In genomic region chr17:37283360-37283759, GRCm38 (mm10) we compare ENCODE assay signal across 52 mouse cellular contexts. TPM values are rescaled to one million over a fixed set of nuclear protein-coding genes. Genes with fewer than 3 reads are reported as not detected.
"Had no signal": no experiment of that assay in that cellular context is flagged by ENCODE, and none has a peak within 500 bp of the region (broad histone marks: within the 10 kb centered on the region; RNA-seq: fewer than 3 reads in every experiment).

Olfr99 (minus strand) TSS chr17:37283460.

- H3K27me3 ChIP-seq: heart, embryonic 12.5 days; heart, embryonic 13.5 days; heart, embryonic 15.5 days; hindbrain, embryonic 12.5 days; hindbrain, embryonic 13.5 days; hindbrain, embryonic 15.5 days; intestine, embryonic 15.5 days; kidney, embryonic 15.5 days had no signal

- H3K9me3 ChIP-seq: heart, embryonic 10.5 days; heart, embryonic 12.5 days; heart, embryonic 13.5 days; heart, embryonic 15.5 days; hindbrain, embryonic 10.5 days; hindbrain, embryonic 12.5 days; hindbrain, embryonic 13.5 days; hindbrain, embryonic 15.5 days; intestine, embryonic 15.5 days; kidney, embryonic 15.5 days had no signal

- H3K4me2 ChIP-seq: heart, embryonic 12.5 days; heart, embryonic 13.5 days; heart, embryonic 15.5 days; hindbrain, embryonic 12.5 days; hindbrain, embryonic 13.5 days; hindbrain, embryonic 14.5 days; hindbrain, embryonic 15.5 days; intestine, embryonic 15.5 days; kidney, embryonic 15.5 days had no signal

- H3K4me1 ChIP-seq: heart, embryonic 10.5 days; heart, embryonic 12.5 days; heart, embryonic 13.5 days; heart, embryonic 15.5 days; hindbrain, embryonic 10.5 days; hindbrain, embryonic 12.5 days; hindbrain, embryonic 13.5 days; hindbrain, embryonic 15.5 days; intestine, embryonic 15.5 days; kidney, embryonic 15.5 days had no signal

- DNase-seq: heart, postnatal 10 days; heart, postnatal 14 days; heart, postnatal 36 days; heart, postnatal 4 days; kidney, adult 11 months; kidney, adult 18-20 months; kidney, adult 2 months; kidney, adult 8-10 months; kidney, adult 9 months; kidney, postnatal 10 days; kidney, postnatal 14 days; kidney, postnatal 25 days; kidney, postnatal 36 days; kidney, postnatal 4 days; layer of hippocampus, adult 9-11 months; layer of hippocampus, postnatal 36 days had no signal

- H3K9ac ChIP-seq: heart, embryonic 12.5 days; heart, embryonic 13.5 days; heart, embryonic 15.5 days; hindbrain, embryonic 12.5 days; hindbrain, embryonic 13.5 days; hindbrain, embryonic 14.5 days; hindbrain, embryonic 15.5 days; intestine, embryonic 15.5 days; kidney, embryonic 15.5 days had no signal

- H3K36me3 ChIP-seq: heart, embryonic 10.5 days; heart, embryonic 12.5 days; heart, embryonic 13.5 days; heart, embryonic 15.5 days; hindbrain, embryonic 10.5 days; hindbrain, embryonic 12.5 days; hindbrain, embryonic 13.5 days; hindbrain, embryonic 15.5 days; intestine, embryonic 15.5 days; kidney, embryonic 15.5 days had no signal

- ATAC-seq: hindbrain, embryonic 16.5 days; hindbrain, postnatal 0 days; inflammation-experienced regulatory T-cells, adult 6 months; intestine, embryonic 15.5 days; intestine, embryonic 16.5 days; intestine, postnatal 0 days had no signal

- H3K27ac ChIP-seq: heart, embryonic 10.5 days; heart, embryonic 13.5 days; heart, embryonic 15.5 days; hindbrain, embryonic 10.5 days; hindbrain, embryonic 12.5 days; hindbrain, embryonic 13.5 days; hindbrain, embryonic 14.5 days; hindbrain, embryonic 15.5 days; hindbrain, postnatal 0 days; intestine, embryonic 15.5 days; kidney, embryonic 15.5 days; kidney, postnatal 0 days; layer of hippocampus, adult 2 months; left cerebral cortex, adult 2 months had no signal

- H3K4me3 ChIP-seq: heart, embryonic 10.5 days; heart, embryonic 12.5 days; heart, embryonic 13.5 days; heart, embryonic 15.5 days; hindbrain, embryonic 10.5 days; hindbrain, embryonic 12.5 days; hindbrain, embryonic 13.5 days; hindbrain, embryonic 15.5 days; intestine, embryonic 15.5 days; kidney, embryonic 15.5 days; layer of hippocampus, adult 2 months; left cerebral cortex, adult 2 months had no signal

RNA-seq across cellular contexts. Expression of gene Olfr99, which starts in this region (rescaled TPM):
- total RNA-seq: heart, postnatal 10 days; heart, postnatal 14 days; heart, postnatal 25 days; heart, postnatal 36 days; heart, postnatal 4 days; hematopoietic stem cell, adult 5-6 weeks; hindbrain, postnatal 0 days; layer of hippocampus, adult 18-20 months; layer of hippocampus, adult 2 months; layer of hippocampus, adult 8-10 months; layer of hippocampus, postnatal 10 days; layer of hippocampus, postnatal 14 days; layer of hippocampus, postnatal 25 days; layer of hippocampus, postnatal 36 days; left cerebral cortex, adult 18-20 months; left cerebral cortex, adult 2 months; left cerebral cortex, adult 8-10 months had no signal
- polyA plus RNA-seq: heart, embryonic 12.5 days; heart, embryonic 13.5 days; heart, embryonic 14.5 days; heart, embryonic 15.5 days; heart, embryonic 16.5 days; heart, postnatal 0 days; hindbrain, embryonic 10.5 days; hindbrain, embryonic 11.5 days; hindbrain, embryonic 12.5 days; hindbrain, embryonic 13.5 days; hindbrain, embryonic 14.5 days; hindbrain, embryonic 15.5 days; hindbrain, embryonic 16.5 days; hindbrain, postnatal 0 days; intestine, embryonic 14.5 days; kidney, adult 2 months; kidney, embryonic 14.5 days; kidney, embryonic 15.5 days; kidney, embryonic 16.5 days; kidney, postnatal 0 days; large intestine, adult 2 months had no signal
